In the genomic region with DNA sequence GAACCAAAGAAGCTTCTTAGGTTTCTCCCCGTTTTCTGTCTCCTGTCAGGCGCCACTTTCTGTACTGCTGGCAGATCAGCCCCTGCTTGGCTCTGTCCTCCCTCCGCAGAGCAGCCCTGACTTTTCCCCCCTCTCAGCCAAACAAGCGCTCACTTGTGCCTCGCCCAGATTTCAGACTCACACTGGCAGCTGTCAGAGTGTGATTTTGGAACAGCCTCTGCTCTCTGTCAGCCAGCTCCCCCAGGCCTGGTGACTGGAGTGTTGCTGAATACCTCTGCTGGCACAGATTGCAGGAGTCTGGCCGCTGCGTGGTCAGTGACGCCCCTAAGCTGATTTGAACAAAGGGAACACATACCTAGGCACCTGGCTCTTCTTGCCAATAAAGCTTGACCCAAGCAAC, we compare ENCODE assay signal across 9 mouse cellular contexts. TPM values are rescaled to one million over a fixed set of nuclear protein-coding genes. Genes with fewer than 3 reads are reported as not detected.
DNase-seq lines count a peak whose midpoint lies in the region; ATAC-seq and TF ChIP-seq lines count a peak whose summit lies in the region.
"Had no signal": no experiment of that assay in that cellular context is flagged by ENCODE, and none has a peak within 500 bp of the region (broad histone marks: within the 10 kb centered on the region; RNA-seq: fewer than 3 reads in every experiment).

No protein-coding gene starts in this region.

- H3K27ac ChIP-seq in hindbrain, embryonic 14.5 days = peak overlapping the region; percentile 5; the same call in 1 of the 2 replicates
- peak overlapping the region; percentile 7; the same call in 1 of the 2 replicates for H3K27ac ChIP-seq in lung, embryonic 14.5 days (ENCODE audit: low read depth)
- H3K27ac ChIP-seq in stomach, postnatal 0 days (replicated peaks) = no peak overlapping the region; the same call in 1 of the 2 replicates

- peaks cover 12% of the 10 kb centered on the region for H3K36me3 ChIP-seq in hindbrain, embryonic 14.5 days (replicated peaks; ENCODE audit: control insufficient read depth, insufficient read depth)
- no peaks in the 10 kb centered on the region for H3K36me3 ChIP-seq in lung, embryonic 14.5 days (ENCODE audit: insufficient read depth)
- H3K36me3 ChIP-seq in stomach, postnatal 0 days (ENCODE audit: control insufficient read depth, insufficient read depth, low read length) = no peaks in the 10 kb centered on the region

- H3K4me2 ChIP-seq in hindbrain, embryonic 14.5 days (replicated peaks) = no peak overlapping the region
- no peak overlapping the region for H3K4me2 ChIP-seq in lung, embryonic 14.5 days
- H3K4me2 ChIP-seq in stomach, postnatal 0 days (replicated peaks; ENCODE audit: low read depth) = no peak overlapping the region

- H3K9me3 ChIP-seq in hindbrain, embryonic 14.5 days (ENCODE audit: control insufficient read depth, low read length) = no peaks in the 10 kb centered on the region
- no peaks in the 10 kb centered on the region for H3K9me3 ChIP-seq in lung, embryonic 14.5 days (ENCODE audit: low read depth, low read length)
- H3K9me3 ChIP-seq in stomach, postnatal 0 days (ENCODE audit: control insufficient read depth, low read length) = no peaks in the 10 kb centered on the region

- TF ChIP-seq CTCF in lung, embryonic 14.5 days (IDR thresholded peaks at IDR 0.05; ENCODE audit: low read depth) = no peak
- TF ChIP-seq CTCF in stomach, postnatal 0 days (IDR thresholded peaks at IDR 0.05; ENCODE audit: low read depth) = no peak

- ATAC-seq in hindbrain, embryonic 14.5 days (ENCODE audit: low FRiP score) = peak; percentile 63; the same call in 1 of the 2 replicates
- ATAC-seq in lung, embryonic 14.5 days (ENCODE audit: insufficient read depth) = peak; percentile 88
- peak; percentile 65 for ATAC-seq in stomach, postnatal 0 days (ENCODE audit: low FRiP score, low TSS enrichment)
- ATAC-seq in erythroid progenitor cell, adult 5-6 weeks (replicated peaks; ENCODE audit: low FRiP score, poor library complexity, severe bottlenecking) = no peak

- no peaks in the 10 kb centered on the region for H3K4me1 ChIP-seq in hindbrain, embryonic 14.5 days (replicated peaks; ENCODE audit: control insufficient read depth, insufficient read depth, low read length)
- H3K4me1 ChIP-seq in lung, embryonic 14.5 days (ENCODE audit: insufficient read depth) = no peaks in the 10 kb centered on the region
- H3K4me1 ChIP-seq in stomach, postnatal 0 days (replicated peaks; ENCODE audit: control insufficient read depth, insufficient read depth) = no peaks in the 10 kb centered on the region

- 0 out of 2 replicates have a peak overlapping the region, but pooled peaks have one; percentile 20 for H3K9ac ChIP-seq in hindbrain, embryonic 14.5 days
- no peak overlapping the region for H3K9ac ChIP-seq in lung, embryonic 14.5 days
- H3K9ac ChIP-seq in stomach, postnatal 0 days (ENCODE audit: low read length) = no peak overlapping the region

- no peak for TF ChIP-seq EP300 in stomach, postnatal 0 days (optimal IDR thresholded peaks at IDR 0.05)

- WGBS in hindbrain, embryonic 14.5 days = 52% methylated on average over 8 of the region's 8 CpGs
- WGBS in lung, embryonic 14.5 days = 37% methylated on average over 8 of the region's 8 CpGs
- WGBS in stomach, postnatal 0 days = 29% methylated on average over 8 of the region's 8 CpGs

- DNase-seq in right cerebral cortex, adult 18-20 months = peak; percentile 18
- no peak for DNase-seq in right cerebral cortex, postnatal 36 days (ENCODE audit: low spot score in 2 of 2)
- peak; percentile 19 to 34 for DNase-seq in frontal cortex, postnatal 36 days (ENCODE audit: low spot score in 2 of 2)
- peak; percentile 42 for DNase-seq in hindbrain, embryonic 14.5 days (ENCODE audit: low spot score)
- DNase-seq in lung, embryonic 14.5 days = peak; percentile 73
- peak; percentile 40 for DNase-seq in stomach, postnatal 0 days (ENCODE audit: low spot score)
- DNase-seq in thymus, postnatal 10 days (ENCODE audit: low spot score in 2 of 2) = no peak

- no peak overlapping the region for H3K4me3 ChIP-seq in hindbrain, embryonic 14.5 days (replicated peaks; ENCODE audit: low read length)
- no peak overlapping the region for H3K4me3 ChIP-seq in lung, embryonic 14.5 days (ENCODE audit: low read depth, low read length)
- H3K4me3 ChIP-seq in stomach, postnatal 0 days (ENCODE audit: low read depth, low read length) = no peak overlapping the region

- H3K27me3 ChIP-seq in hindbrain, embryonic 14.5 days (ENCODE audit: control insufficient read depth, insufficient read depth, low read length) = no peaks in the 10 kb centered on the region
- H3K27me3 ChIP-seq in lung, embryonic 14.5 days (ENCODE audit: insufficient read depth, low read length) = no peaks in the 10 kb centered on the region
- H3K27me3 ChIP-seq in stomach, postnatal 0 days (ENCODE audit: control insufficient read depth, insufficient read depth, low read length) = no peaks in the 10 kb centered on the region

RNA-seq across cellular contexts. Expression of a gene that starts 9.8 kb away (rescaled TPM):
- polyA plus RNA-seq in hindbrain, embryonic 14.5 days (2014; fragmentation: Nextera tagmentation; extraction: Ambion mirVana) = not detected in 2 replicates
- polyA plus RNA-seq in lung, embryonic 14.5 days (2014; fragmentation: Nextera tagmentation; extraction: Ambion mirVana) = not detected in 2 replicates
- not detected in 2 replicates for polyA plus RNA-seq in stomach, postnatal 0 days (2015; fragmentation: Nextera tagmentation; extraction: Ambion mirVana)
- not detected in 2 replicates for total RNA-seq in erythroid progenitor cell, adult 5-6 weeks (2015; ENCODE audit: low replicate concordance)
- not detected in 2 replicates for total RNA-seq in erythroid progenitor cell, adult 5-6 weeks (2017; ENCODE audit: low replicate concordance)
- polyA plus RNA-seq: neural tube, embryonic 11.5 days had no signal

RNA-seq across cellular contexts. Expression of a gene that starts 50.1 kb away (rescaled TPM):
- polyA plus RNA-seq in hindbrain, embryonic 14.5 days (2014; fragmentation: Nextera tagmentation; extraction: Ambion mirVana) = 29.3 and 31.8 TPM in 2 replicates
- polyA plus RNA-seq in lung, embryonic 14.5 days (2014; fragmentation: Nextera tagmentation; extraction: Ambion mirVana) = 1.9 and 2.3 TPM in 2 replicates
- polyA plus RNA-seq in stomach, postnatal 0 days (2015; fragmentation: Nextera tagmentation; extraction: Ambion mirVana) = 0.38 and 0.50 TPM in 2 replicates
- under 0.01 TPM in 1 of 2 replicates, not detected in the other for total RNA-seq in erythroid progenitor cell, adult 5-6 weeks (2015; ENCODE audit: low replicate concordance)
- total RNA-seq in erythroid progenitor cell, adult 5-6 weeks (2017; ENCODE audit: low replicate concordance) = 0.23 TPM in 1 of 2 replicates, not detected in the other

RNA-seq across cellular contexts. Expression of a gene that starts 50.2 kb away (rescaled TPM):
- polyA plus RNA-seq in hindbrain, embryonic 14.5 days (2014; fragmentation: Nextera tagmentation; extraction: Ambion mirVana) = 15.6 and 19.1 TPM in 2 replicates
- 20.0 and 20.8 TPM in 2 replicates for polyA plus RNA-seq in lung, embryonic 14.5 days (2014; fragmentation: Nextera tagmentation; extraction: Ambion mirVana)
- polyA plus RNA-seq in stomach, postnatal 0 days (2015; fragmentation: Nextera tagmentation; extraction: Ambion mirVana) = 7.9 and 9.3 TPM in 2 replicates
- total RNA-seq in erythroid progenitor cell, adult 5-6 weeks (2015; ENCODE audit: low replicate concordance) = 7.9 and 10.1 TPM in 2 replicates
- total RNA-seq in erythroid progenitor cell, adult 5-6 weeks (2017; ENCODE audit: low replicate concordance) = 4.1 and 8.5 TPM in 2 replicates

Comparison
In these comparisons a context has a peak if more than half of its experiments do, and no peak if none do; other contexts are left out.
1. DNase-seq: peak in right cerebral cortex, adult 18-20 months (single experiment), frontal cortex, postnatal 36 days (2 of 2), hindbrain, embryonic 14.5 days (single experiment), lung, embryonic 14.5 days (single experiment) and stomach, postnatal 0 days (single experiment); none in right cerebral cortex, postnatal 36 days (0 of 2) and thymus, postnatal 10 days (0 of 2).